Mouse (Mus musculus) MN1 (cell line): ENCODE results near the gene Mtfp1.

Experiments
- DNase-seq: peaks from one replicate; pipeline ENCODE4 v3.0.0-alpha.2; 2016; ENCODE audit warnings: low spot score

The Mtfp1 gene

DNA sequence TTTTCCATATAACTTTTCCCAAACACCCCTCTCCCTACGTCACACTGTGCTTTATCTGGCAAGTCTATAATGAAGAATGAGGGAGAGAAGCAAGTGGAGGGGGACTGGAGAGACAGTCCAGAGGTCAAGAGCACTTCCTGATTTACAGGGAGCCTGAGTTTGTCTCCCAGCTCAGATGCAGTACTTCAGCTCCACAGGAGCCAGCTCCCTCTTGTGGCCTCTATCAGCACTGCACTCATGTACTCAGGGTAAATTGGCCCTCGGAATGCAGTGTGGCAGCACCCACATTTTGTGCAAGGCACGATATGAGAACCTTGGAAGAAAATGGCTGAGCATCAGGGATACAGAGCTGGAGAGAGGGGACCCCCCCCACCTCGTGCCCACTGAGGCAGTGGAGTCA is 15.0 kb downstream of the Mtfp1 start:
- DNase-seq, result peak; percentile 67

DNA sequence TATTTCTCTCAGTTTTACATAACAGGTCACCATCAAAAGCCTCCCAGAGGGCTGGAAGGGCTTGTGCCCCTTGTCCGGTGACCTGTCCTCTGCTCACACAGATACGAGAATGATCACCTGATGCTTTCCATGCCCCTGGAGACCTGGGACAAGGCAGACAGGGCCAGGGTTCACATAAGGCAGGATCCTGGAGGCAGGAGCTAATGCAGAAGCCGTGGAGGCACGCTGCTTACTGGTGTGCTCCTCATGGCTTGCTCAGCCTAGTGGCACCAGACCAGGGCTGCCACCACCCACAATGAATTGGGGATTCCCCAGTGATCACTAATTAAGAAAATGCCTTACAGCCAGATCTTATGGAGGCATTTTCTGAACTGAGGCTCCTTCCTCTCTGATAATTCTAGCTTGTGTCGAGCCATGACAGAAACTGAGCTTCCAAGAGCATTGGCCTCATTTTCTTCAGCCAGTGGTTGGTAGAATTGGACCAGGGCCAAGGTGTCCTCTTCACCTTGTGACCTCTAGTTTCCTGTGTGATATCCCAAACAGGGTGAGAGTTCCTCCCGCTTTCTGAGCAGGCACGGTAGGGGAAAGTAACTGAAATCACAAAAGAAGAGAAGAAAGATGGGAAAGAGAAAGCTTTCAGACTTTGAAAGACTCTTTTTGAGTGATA is 16.8 kb downstream of the Mtfp1 start:
- no peak for DNase-seq

- no peak for DNase-seq
These were observed 18.6 kb downstream of the Mtfp1 start for GRCm38 (mm10) chr11:4076633-4077032.

DNA sequence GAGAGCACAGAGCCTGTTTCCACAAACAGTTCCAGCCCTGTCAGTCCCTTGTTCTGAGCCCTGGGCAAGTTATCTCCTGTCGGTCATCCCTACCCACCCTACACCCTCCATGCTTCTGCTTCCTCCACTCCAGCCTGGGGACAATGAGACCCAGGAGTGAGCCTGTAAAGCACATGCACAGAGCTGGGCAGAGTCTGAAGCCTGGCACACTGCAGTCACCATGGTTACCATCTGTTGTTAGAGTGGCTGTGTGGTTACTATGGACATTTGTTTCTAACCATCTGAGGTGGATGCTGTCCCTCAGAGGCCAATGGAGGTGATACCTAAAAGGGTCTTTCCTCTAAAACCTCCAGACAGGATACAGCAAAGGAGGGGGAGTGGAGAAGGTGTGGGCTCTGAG is 25.6 kb downstream of the Mtfp1 start:
- peak; percentile 32 for DNase-seq

GRCm38 (mm10) chr11:4064627-4065122 is 30.6 kb downstream of the Mtfp1 start, which contains the start of gene Sec14l3:
Gene Sec14l3 (plus strand): TSS chr11:4064841.
- no peak for DNase-seq

DNA sequence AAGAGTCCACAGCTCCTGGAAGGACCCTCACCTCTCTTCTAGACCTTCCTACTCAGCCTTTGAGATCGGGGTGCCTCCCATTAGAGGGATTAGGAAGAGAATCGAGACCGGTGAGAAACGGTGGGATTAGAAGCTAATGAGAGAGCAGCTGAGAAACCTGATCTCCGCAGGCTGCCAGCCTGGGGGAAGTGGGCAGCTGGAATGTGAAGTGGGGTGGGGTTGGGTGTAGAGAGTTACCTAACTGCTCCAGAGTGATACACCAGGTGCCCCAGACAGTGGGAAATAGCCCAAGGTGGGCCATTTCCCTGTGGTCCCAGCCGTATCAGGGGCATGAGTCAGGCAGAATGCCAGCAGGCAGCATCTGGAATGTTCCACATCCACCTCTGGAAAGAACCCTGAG is 32.3 kb downstream of the Mtfp1 start:
- DNase-seq, result no peak

DNA sequence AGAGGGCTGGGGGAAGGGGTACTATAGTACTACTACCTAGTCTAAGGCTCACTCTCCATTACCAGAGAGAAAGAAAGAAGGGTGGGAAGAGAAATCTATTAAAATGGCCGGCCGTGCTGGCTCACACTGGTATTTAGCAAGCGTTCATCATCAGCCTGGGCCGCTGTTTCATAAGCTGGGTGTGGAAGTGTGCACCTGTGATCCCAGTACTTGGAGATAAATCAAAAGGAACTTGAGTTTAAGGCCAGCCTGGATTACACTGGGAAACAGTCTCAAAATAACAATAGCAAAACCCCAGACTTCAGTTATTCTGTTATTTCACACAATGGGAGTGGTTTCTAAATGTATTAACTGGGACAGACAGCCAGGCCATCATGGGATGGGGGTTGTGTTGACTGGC is 32.7 kb downstream of the Mtfp1 start:
- DNase-seq, result no peak

GRCm38 (mm10) chr11:4060866-4061575 is 34.2 kb downstream of the Mtfp1 start:
- DNase-seq, result no peak

DNA sequence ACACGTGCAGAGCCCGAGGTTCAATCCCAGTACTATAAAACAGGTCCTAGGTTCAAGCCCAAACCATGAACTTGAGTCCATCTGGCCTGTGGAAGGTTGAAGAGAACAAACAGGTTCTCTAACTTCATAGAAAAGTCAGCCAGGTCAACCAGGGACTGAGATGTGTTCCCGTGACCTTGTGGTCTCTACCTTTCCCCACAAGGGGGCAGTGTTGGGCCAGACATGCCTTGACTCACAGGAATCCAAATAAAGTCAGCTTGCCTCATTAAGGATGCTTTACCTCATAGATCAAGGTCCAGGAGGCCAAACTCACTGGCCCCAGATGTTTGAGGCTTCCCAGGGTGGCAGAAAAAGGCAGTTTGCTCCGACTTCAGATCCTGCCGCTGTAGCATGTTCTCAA is 41.7 kb downstream of the Mtfp1 start:
- peak; percentile 84 for DNase-seq

GRCm38 (mm10) chr11:4048438-4048837 is 46.8 kb downstream of the Mtfp1 start:
- DNase-seq, result no peak

GRCm38 (mm10) chr11:4047766-4048165 is 47.5 kb downstream of the Mtfp1 start:
- no peak for DNase-seq

- peak; percentile 44 for DNase-seq
These were observed 48.7 kb downstream of the Mtfp1 start for GRCm38 (mm10) chr11:4046526-4046925.

- no peak for DNase-seq
These were observed 52.2 kb downstream of the Mtfp1 start for GRCm38 (mm10) chr11:4043081-4043480.
